Mouse (Mus musculus): Measurements from ENCODE around the gene Spo11. TPM values are rescaled to one million over a fixed set of nuclear protein-coding genes. Genes with fewer than 3 reads are reported as not detected.

Gene Spo11
- polyA plus RNA-seq, 1 experiment from 2014 or later: 0.09 TPM

DNA sequence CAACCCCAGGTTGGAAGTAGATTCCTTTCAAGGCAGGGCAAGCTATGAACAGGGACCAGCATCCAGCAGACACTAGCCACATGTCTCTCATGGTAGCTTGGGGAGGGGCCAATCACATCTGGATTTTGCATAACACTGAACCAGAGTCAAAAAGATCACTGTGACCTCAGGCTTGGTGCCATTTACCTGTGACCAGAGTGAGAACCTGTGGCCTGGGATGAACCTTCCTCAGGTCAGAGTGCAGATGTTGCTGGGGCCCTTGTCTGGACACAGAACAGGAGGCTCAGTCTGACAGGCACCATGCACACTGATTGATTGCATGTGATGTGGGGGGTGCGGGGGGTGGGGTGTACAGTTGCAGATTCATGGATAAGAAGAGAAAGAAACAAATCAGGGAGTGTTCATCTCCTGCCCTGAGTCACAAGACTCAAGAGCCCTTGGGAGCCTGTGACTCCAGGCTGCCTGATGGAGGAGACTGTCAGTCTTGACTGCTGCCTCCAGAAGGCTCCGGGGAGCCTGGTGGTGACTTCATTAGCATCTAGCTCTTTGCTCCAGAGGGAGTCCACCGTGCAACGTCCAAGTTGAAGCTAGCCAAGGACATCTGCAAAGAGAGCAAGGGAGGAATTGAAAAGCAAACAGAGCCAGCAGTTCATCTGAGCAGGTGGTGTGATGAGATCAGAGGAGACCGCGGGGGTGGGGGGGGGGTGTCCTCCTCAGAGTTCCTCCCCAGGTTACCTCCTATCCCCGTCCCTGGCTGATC is 3.5 kb upstream of the Spo11 start:
- Histone ChIP-seq H3K4me3 (ENCODE audit: low read depth, low read length) (no peak overlapping the region), H3K27me3 (ENCODE audit: control insufficient read depth, insufficient read depth, low read length) (no peaks in the 10 kb centered on the region), H3K27ac (ENCODE audit: low read depth, low read length) (no peak overlapping the region), H3K9me3 (ENCODE audit: control insufficient read depth, low read length) (no peaks in the 10 kb centered on the region), H3K36me3 (ENCODE audit: control insufficient read depth, insufficient read depth, low read length) (no peaks in the 10 kb centered on the region), H3K4me2 (ENCODE audit: low read depth, low read length) (no peak overlapping the region), H3K9ac (replicated peaks; ENCODE audit: low read depth, low read length) (no peak overlapping the region), H3K4me1 (ENCODE audit: control insufficient read depth, insufficient read depth, low read length) (0 out of 2 replicates have a peak, but pooled peaks cover 3% of the 10 kb centered on the region)
- WGBS: 27% methylated on average over 7 of the region's 7 CpGs
- ATAC-seq (ENCODE audit: low read depth): no peak

DNA sequence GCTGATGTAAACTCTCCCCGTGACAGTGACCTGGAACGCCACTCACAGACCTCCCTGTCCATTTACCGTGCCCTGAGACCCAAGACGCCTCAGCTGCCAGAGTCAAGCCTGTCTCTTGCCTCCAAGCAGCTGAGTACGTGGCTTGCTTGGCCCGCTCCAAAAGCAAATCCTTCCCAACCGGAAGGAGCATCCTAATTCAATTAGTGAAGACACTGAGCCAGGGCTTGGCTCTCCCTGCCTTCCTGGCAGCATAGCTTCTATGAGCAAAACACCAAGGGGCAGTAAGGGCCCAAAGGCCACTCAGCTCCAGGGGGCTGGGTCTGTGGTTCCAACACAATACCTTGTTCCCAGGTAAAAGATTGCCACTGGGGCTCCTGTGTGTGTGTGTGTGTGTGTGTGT is 2.8 kb upstream of the Spo11 start:
- ATAC-seq (ENCODE audit: low read depth): no peak
- WGBS: 48% methylated on average over 7 of the region's 7 CpGs

DNA sequence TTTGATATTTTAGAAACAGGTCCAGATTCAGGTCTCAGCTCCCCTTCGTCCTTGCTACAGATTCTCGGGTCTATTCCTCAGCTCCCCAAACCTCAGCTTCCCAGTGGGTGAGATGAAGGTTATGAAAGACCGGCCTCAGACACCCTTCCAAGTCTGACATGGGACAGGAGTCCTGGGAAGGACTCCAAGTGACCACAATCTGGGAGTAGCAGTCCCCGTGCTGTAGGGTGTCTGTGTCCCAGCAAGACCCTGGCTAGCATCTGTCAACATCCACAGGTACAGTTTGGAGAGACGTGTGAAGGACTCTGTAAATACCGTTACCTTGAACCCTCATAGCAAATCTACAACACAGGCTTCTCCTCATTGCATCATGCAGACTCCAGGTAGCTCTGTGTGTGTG is 2.3 kb upstream of the Spo11 start:
- Histone ChIP-seq H3K27me3 (ENCODE audit: control insufficient read depth, insufficient read depth, low read length) (no peaks in the 10 kb centered on the region), H3K4me2 (ENCODE audit: low read depth, low read length) (no peak overlapping the region), H3K9ac (replicated peaks; ENCODE audit: low read depth, low read length) (no peak overlapping the region), H3K4me3 (ENCODE audit: low read depth, low read length) (no peak overlapping the region), H3K9me3 (ENCODE audit: control insufficient read depth, low read length) (no peaks in the 10 kb centered on the region), H3K27ac (ENCODE audit: low read depth, low read length) (no peak overlapping the region), H3K36me3 (ENCODE audit: control insufficient read depth, insufficient read depth, low read length) (no peaks in the 10 kb centered on the region), H3K4me1 (ENCODE audit: control insufficient read depth, insufficient read depth, low read length) (0 out of 2 replicates have a peak, but pooled peaks cover 3% of the 10 kb centered on the region)
- no peak for ATAC-seq (ENCODE audit: low read depth)
- 90% methylated on average over 6 of the region's 6 CpGs for WGBS

More for the DNA sequence above, 2.8 kb upstream of the Spo11 start:
- no peaks in the 10 kb centered on the region for H3K9me3 ChIP-seq (ENCODE audit: control insufficient read depth, low read length)
- H3K4me2 ChIP-seq (ENCODE audit: low read depth, low read length): no peak overlapping the region
- no peak overlapping the region for H3K27ac ChIP-seq (ENCODE audit: low read depth, low read length)
- H3K9ac ChIP-seq (replicated peaks; ENCODE audit: low read depth, low read length): no peak overlapping the region
- H3K27me3 ChIP-seq (ENCODE audit: control insufficient read depth, insufficient read depth, low read length): no peaks in the 10 kb centered on the region
- no peaks in the 10 kb centered on the region for H3K36me3 ChIP-seq (ENCODE audit: control insufficient read depth, insufficient read depth, low read length)
- H3K4me3 ChIP-seq (ENCODE audit: low read depth, low read length): no peak overlapping the region
- 0 out of 2 replicates have a peak, but pooled peaks cover 3% of the 10 kb centered on the region for H3K4me1 ChIP-seq (ENCODE audit: control insufficient read depth, insufficient read depth, low read length)

DNA sequence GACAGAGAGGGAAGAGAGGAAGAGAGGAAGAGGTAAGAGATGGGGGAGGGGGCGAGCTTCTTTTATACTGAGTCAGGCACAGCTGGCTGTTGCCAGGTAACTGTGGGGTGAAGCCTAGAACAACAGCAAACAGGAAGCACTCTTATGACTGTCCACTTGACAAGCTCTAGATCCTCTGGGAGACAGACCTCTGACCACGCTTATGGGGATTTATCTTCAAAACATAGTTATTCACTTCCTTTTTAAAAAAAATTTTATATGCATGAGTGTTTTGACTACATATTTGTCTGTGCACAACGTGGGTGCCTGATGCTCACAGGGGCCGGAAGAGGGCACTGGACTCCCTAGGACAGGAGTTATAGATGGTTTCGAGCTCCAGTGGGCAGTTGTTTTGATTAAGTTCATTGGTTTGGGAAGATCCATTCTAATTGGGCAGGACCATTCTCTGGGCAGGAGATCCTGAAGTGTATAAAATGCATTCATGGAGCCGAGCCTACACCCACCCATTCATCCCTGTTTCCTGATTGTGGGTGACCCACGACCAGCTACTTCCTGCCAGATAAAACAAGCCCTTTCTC is 750 bp upstream of the Spo11 start:
- Histone ChIP-seq H3K4me2 (ENCODE audit: low read depth, low read length) (no peak overlapping the region; the same call in 1 of the 2 replicates), H3K36me3 (ENCODE audit: control insufficient read depth, insufficient read depth, low read length) (no peaks in the 10 kb centered on the region), H3K9ac (replicated peaks; ENCODE audit: low read depth, low read length) (no peak overlapping the region), H3K4me3 (ENCODE audit: low read depth, low read length) (no peak overlapping the region), H3K27me3 (ENCODE audit: control insufficient read depth, insufficient read depth, low read length) (no peaks in the 10 kb centered on the region), H3K4me1 (ENCODE audit: control insufficient read depth, insufficient read depth, low read length) (0 out of 2 replicates have a peak, but pooled peaks cover 3% of the 10 kb centered on the region), H3K27ac (ENCODE audit: low read depth, low read length) (no peak overlapping the region), H3K9me3 (ENCODE audit: control insufficient read depth, low read length) (no peaks in the 10 kb centered on the region)
- WGBS: 34% methylated on average over 7 of the region's 7 CpGs
- ATAC-seq (ENCODE audit: low read depth): no peak

DNA sequence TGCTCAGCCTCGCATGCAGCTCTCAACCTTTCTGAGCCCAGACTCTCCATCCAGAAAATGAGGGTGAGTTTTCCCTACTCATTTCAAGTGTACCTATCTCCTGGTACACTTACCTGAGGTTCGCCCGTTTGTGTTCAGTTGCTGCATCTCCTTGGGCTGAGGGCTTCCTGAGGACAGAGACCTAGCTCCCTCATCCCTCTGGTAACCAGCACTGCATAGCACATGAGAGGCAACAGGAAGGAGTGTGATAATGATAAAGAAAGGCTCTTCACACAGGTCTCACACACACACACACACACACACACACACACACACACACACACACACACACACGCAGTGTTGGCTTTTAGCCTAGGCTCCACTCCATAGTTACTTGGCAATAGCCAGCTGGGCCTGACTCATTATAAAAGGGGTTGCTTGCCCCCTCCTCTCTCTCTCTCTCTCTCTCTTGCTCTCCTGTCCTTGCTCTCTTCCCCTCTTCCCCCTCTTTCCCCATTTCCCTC is 682 bp downstream of the Spo11 start:
- ATAC-seq (ENCODE audit: low read depth): peak; percentile 39; the same call in 1 of the 2 replicates

DNA sequence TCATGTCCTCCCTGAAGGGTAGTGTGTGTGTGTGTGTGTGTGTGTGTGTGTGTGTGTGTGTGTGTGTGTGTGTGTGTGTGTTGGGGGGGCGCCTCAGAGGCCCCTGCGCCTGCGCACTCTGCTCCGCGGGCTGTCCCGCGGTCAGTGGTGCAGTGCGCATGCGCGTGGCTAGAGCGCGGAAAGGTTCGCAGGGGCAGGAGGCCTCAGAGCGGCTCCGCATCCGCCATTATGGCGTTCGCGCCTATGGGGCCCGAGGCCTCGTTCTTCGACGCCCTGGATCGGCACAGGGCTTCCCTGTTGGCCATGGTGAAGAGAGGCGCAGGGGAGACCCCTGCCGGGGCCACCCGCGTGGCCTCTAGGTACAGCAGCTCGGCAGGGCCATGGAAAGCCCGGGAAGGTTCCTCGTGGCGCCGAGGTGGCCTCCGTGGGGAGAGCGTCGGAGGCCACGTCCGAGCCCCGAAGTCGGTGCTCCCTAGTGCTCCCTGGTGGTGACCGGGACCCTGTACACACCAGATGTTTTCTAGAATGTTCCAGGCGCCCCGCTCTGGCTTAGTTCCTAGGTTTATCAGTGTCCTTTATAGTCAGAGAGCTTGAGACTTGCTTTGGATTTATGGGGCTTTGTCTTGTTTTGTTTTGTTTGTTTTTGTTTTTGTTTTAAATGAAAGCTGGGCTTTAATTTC is 2.3 kb downstream of the Spo11 start:
- Histone ChIP-seq H3K4me3 (ENCODE audit: low read depth, low read length) (no peak overlapping the region), H3K27me3 (ENCODE audit: control insufficient read depth, insufficient read depth, low read length) (no peaks in the 10 kb centered on the region), H3K9me3 (ENCODE audit: control insufficient read depth, low read length) (no peaks in the 10 kb centered on the region), H3K36me3 (ENCODE audit: control insufficient read depth, insufficient read depth, low read length) (no peaks in the 10 kb centered on the region), H3K9ac (replicated peaks; ENCODE audit: low read depth, low read length) (no peak overlapping the region), H3K4me1 (ENCODE audit: control insufficient read depth, insufficient read depth, low read length) (0 out of 2 replicates have a peak, but pooled peaks cover 3% of the 10 kb centered on the region), H3K4me2 (ENCODE audit: low read depth, low read length) (no peak overlapping the region), H3K27ac (ENCODE audit: low read depth, low read length) (no peak overlapping the region)
- 95% methylated on average over 37 of the region's 43 CpGs for WGBS
- ATAC-seq (ENCODE audit: low read depth): no peak

More for the DNA sequence above, 682 bp downstream of the Spo11 start:
- H3K27ac ChIP-seq (ENCODE audit: low read depth, low read length): no peak overlapping the region
- no peaks in the 10 kb centered on the region for H3K9me3 ChIP-seq (ENCODE audit: control insufficient read depth, low read length)
- no peaks in the 10 kb centered on the region for H3K27me3 ChIP-seq (ENCODE audit: control insufficient read depth, insufficient read depth, low read length)
- no peak overlapping the region for H3K4me2 ChIP-seq (ENCODE audit: low read depth, low read length)
- 0 out of 2 replicates have a peak, but pooled peaks cover 3% of the 10 kb centered on the region for H3K4me1 ChIP-seq (ENCODE audit: control insufficient read depth, insufficient read depth, low read length)
- H3K9ac ChIP-seq (replicated peaks; ENCODE audit: low read depth, low read length): no peak overlapping the region
- WGBS: 48% methylated on average over 4 of the region's 4 CpGs
- no peaks in the 10 kb centered on the region for H3K36me3 ChIP-seq (ENCODE audit: control insufficient read depth, insufficient read depth, low read length)
- H3K4me3 ChIP-seq (ENCODE audit: low read depth, low read length): no peak overlapping the region

DNA sequence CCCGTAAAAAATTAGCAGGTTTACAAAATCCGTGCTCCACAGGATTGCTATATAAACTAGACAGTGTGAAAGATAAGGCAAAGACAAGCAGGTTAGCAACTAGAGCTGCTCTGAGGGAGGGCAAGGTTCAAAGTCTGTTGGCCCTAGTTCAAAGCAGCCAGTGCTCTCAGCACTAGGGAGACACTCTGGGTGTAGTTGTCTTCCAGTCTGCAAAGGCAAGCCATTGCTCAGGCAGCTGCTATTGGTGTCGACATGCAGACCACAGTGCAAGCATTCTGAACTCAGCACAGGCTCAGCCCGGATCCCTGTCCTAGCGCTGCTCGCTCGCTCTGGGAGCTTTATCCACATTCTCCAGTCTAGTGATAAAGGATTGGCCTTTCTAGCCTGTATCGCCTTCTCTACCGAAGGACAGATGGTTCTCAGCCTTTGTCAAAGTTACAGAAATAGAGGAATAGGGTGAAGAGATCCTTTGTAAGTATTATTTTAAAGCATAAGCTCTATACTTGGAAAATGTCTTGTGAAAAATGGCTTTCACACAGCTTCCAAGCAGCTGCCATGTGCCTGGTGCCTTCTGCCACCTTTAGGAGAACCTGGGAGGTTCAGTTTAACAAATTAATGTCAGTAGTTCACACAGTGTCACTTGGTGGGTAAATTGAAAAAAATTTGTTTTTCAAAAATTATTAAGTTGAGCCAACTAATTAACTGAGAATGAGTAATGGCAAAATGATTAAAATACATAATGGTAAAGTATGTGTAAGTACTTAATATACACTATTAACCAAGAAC is 5.5 kb downstream of the Spo11 start:
- 86% methylated on average over 9 of the region's 9 CpGs for WGBS
- ATAC-seq (ENCODE audit: low read depth): no peak

DNA sequence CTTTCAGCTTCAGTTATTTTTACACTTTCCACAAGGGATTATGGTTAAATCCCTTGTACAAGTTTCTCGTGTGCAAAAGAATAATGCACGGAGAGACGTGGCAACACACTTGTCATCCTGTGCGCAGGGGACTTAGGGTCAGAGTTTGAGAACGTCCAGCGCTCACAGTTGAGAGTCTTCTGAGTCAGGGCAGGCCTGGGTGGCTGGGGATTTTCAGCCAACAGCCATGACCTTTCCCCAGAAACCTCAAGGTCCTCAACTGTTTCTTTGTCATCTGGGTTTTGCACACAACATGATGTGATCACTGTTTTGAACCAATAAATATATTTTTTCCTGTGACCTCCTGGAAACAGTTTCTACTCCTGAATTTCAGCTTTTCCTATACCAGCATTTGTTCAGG is 12.7 kb downstream of the Spo11 start:
- H3K4me1 ChIP-seq (ENCODE audit: control insufficient read depth, insufficient read depth, low read length): no peaks in the 10 kb centered on the region
- no peak overlapping the region for H3K4me2 ChIP-seq (ENCODE audit: low read depth, low read length)
- no peak overlapping the region for H3K9ac ChIP-seq (replicated peaks; ENCODE audit: low read depth, low read length)
- H3K27me3 ChIP-seq (ENCODE audit: control insufficient read depth, insufficient read depth, low read length): no peaks in the 10 kb centered on the region
- no peaks in the 10 kb centered on the region for H3K9me3 ChIP-seq (ENCODE audit: control insufficient read depth, low read length)
- no peak for ATAC-seq (ENCODE audit: low read depth)
- no peak overlapping the region for H3K4me3 ChIP-seq (ENCODE audit: low read depth, low read length)
- WGBS: 84% methylated on average over 6 of the region's 6 CpGs
- no peaks in the 10 kb centered on the region for H3K36me3 ChIP-seq (ENCODE audit: control insufficient read depth, insufficient read depth, low read length)
- no peak overlapping the region for H3K27ac ChIP-seq (ENCODE audit: low read depth, low read length)

More for the DNA sequence above, 5.5 kb downstream of the Spo11 start:
- H3K4me3 ChIP-seq (ENCODE audit: low read depth, low read length): no peak overlapping the region
- H3K9ac ChIP-seq (replicated peaks; ENCODE audit: low read depth, low read length): no peak overlapping the region
- no peak overlapping the region for H3K27ac ChIP-seq (ENCODE audit: low read depth, low read length)
- H3K9me3 ChIP-seq (ENCODE audit: control insufficient read depth, low read length): no peaks in the 10 kb centered on the region
- no peaks in the 10 kb centered on the region for H3K36me3 ChIP-seq (ENCODE audit: control insufficient read depth, insufficient read depth, low read length)
- H3K4me1 ChIP-seq (ENCODE audit: control insufficient read depth, insufficient read depth, low read length): no peaks in the 10 kb centered on the region
- H3K4me2 ChIP-seq (ENCODE audit: low read depth, low read length): no peak overlapping the region
- H3K27me3 ChIP-seq (ENCODE audit: control insufficient read depth, insufficient read depth, low read length): no peaks in the 10 kb centered on the region
